Mouse (Mus musculus) embryo, embryonic 11 days (tissue): ENCODE data around the gene Nhp2.
"Not testable (repeated sequence)": the region's sequence is repeated elsewhere in the genome, so short reads cannot be mapped to it uniquely, and the experiment has no call there.

Experiments
- DNase-seq: peaks from one replicate; pipeline ENCODE4 v3.0.0-alpha.2; 2015

The Nhp2 gene

GRCm38 (mm10) chr11:51658705-51659104 lies 39.2 kb downstream of the Nhp2 start:
- no peak for DNase-seq

DNA sequence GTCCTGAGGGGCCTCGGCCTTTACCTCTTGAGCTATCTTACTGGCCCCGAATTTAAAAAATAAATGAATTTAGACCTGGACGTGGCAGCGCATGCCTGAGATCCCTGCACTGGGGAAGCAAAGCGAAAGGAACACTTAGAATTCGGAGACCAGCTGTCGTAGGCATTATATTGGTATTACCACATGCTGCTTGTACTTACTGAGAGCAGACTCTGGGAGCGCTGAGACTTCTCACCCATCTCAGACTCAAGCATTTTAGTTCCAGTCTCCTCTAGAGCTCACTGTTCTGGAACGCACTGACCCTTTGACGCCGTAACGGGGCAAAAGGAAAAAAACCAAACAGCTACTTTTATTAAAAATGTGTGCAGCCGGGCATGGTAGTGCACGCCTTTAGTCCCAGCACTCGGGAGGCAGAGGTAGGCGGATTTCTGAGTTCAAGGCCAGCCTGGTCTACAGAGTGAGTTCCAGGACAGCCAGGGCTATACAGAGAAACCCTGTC lies 42.4 kb downstream of the Nhp2 start:
- DNase-seq: no peak

GRCm38 (mm10) chr11:51662632-51663031 lies 43.1 kb downstream of the Nhp2 start:
- DNase-seq: no peak

DNA sequence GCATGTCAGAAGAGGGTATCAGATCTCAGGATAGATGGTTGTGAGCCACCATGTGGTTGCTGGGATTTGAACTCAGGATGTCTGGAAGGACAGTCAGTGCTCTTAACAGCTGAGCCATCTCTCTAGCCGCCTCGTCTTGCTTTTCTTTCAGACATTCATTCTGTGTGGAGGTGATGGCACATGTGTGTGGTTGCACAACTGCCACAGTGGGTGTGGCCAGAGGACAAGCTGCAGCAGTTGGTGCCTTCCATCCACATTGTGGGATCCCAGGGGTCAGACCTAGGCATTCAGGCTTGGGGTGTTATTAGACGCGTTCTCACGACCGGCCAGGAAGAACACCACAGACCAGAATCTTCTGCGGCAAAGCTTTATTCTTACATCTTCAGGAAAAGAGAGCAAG lies 45.2 kb downstream of the Nhp2 start:
- not testable (repeated sequence) for DNase-seq

- no peak for DNase-seq
Observed at GRCm38 (mm10) chr11:51670846-51671245, 51.3 kb downstream of the Nhp2 start.

GRCm38 (mm10) chr11:51671376-51671775 lies 51.8 kb downstream of the Nhp2 start:
- no peak for DNase-seq

GRCm38 (mm10) chr11:51673291-51673690 lies 53.8 kb downstream of the Nhp2 start:
- DNase-seq: no peak
